Mouse (Mus musculus) brain, adult 2 months (tissue): ENCODE data around the gene Suds3.

Experiments used
- DNase-seq: peaks from one replicate; pipeline ENCODE4 v3.0.0; 2011; ENCODE audit warnings: low read depth, low spot score

Suds3 gene

DNA sequence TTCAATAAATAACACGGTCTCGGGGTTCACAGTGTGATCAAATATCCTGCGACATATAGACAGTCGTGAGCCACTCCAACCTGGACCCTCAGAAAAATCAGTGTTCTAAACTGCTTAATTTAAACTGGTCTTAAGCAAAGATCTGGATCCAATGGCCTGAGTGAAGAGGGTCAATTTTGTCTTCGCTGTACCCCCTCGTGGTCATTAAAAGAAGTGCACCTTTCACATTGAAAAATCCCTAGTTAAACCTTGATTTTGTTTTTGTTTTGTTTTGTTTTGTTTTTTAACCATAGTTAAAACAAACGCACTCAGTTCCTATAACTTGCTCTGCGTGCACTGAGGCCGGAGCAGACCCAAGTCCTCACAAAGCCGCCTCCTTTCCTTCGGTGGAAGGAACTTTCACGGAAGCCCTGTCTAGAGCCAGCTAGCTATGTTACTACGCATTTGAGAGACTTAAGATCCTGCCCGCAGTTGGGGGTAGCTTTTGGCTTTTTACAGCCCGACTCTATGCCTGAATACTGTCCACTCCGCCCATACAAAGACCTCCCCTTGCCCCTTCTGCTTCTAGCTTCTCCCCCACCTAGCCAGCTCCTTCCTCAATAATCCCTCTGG is 1.2 kb downstream of the Suds3 start:
- peak; percentile 60 for DNase-seq

DNA sequence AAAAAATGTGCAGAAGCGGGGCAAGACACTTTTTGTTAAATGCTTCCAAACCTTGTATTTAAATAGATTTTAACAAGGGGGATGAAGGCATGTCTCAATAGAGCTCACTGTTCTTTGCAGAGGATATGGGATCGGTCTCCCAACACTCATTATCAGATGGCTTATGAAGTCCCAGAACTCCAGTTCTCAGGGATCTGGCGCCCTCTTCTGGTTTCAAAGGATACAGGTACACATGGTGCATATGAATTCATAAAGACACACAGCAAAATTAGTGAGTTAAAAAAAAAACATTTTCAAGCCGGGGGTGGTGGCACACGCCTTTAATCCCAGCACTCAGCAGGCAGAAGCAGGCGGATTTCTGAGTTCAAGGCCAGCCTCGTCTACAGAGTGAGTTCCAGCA is 2.6 kb downstream of the Suds3 start:
- DNase-seq = no peak

DNA sequence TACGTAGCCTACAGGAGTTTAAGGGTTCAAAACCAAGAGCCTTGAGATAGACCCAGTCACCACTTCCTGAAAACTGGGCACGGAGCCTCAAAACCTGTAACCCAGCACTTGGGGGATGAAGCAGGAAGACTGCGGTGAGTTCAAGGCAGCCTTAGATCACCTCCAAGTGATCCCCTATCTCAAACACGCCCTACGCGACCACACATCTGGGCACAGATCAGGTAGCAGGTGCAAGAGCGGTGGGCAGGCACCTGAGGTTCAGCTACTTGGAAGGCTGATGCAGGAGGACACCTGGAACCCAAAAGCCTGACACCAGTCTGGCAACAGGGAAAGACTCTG is 4.2 kb downstream of the Suds3 start:
- no peak for DNase-seq

DNA sequence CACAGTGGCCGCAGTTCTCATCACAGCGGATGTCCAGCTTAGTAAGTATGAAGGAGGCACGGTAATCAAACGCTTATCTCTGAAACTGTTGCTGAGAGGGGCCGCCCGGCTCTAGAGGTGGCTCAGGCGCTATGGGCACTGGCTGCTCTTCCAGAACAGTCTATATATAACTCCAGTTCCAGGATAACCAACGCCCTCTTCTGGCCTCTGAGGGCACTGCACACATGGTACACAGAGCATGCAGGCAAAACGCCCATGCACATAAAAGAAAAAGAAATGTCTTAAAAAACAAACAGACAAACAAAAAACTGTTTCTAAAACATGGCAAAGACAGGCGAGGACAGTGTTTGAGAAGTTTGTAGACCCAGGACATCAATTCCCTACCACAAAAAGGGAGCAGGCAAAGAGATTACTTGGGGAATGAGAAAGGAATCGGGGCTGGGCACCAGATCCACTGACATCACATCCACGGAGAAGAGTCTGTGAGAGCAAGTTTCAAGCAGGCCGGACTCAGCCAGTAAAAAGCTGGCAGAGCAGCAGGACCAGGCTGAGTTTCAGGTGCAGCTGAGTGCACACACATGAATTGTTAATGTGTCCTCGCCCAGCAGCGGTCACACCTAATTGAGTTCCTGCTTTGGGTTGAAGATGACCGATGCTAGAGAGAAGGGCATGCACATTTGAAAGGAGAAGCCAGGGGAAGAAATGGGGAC is 4.7 kb downstream of the Suds3 start:
- DNase-seq = no peak

DNA sequence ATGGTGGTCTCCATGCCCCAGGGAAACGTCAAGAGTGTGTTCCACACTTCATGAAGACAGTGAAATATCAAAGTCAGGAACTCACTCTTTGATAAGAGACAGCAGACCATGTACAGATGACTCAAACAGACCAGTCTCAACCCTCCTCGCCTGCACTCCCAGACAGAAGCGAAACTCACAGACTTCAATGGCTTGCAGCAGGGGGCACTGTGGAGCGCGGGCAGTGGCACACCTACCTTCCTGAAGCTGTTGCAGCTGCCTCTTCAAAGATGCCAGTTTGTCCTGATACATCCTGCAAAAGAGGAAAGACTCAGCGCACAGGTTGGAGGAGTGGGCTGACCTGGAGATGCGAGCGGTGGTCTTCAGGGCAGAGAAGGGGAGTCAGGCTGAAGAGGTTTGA is 6.4 kb downstream of the Suds3 start:
- DNase-seq = no peak

DNA sequence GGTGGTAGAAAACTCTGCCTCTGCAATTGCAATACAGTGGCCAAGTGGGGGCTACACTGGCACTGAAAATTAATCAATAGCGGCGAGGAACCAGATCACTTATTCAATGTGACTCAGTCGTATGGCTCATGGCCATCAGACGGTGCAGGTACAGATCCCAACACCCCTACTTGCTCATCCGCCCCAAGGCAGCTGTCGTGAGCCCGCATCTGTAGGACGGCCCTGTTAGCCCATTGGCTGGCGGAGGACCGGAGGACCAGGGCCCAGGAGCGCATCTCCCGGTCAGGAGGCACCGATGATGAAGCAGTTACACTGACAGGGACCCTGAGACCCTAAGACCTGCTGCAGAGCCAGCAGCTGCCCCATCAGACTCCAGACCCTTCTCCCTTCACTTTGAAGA is 7.2 kb downstream of the Suds3 start:
- no peak for DNase-seq

DNA sequence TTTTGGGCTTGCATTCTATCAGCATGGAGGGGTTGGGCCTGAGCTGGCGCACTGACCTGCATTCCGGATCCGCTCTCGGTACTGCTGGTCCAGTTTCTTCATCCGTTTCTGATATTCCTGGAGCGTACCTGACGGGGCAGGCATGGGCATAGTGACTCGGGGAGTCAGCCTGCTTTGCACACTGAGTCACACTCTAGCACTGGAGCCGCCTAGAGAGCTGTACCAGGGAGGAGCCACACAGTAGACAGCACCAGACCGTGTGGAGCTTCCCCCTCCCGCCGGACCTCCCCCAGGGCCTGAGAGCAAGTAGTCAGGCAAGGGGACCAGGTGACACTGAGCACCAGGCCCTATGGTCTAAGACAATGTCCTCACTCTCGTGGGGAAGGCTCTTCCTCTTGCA is 7.6 kb downstream of the Suds3 start:
- no peak for DNase-seq

DNA sequence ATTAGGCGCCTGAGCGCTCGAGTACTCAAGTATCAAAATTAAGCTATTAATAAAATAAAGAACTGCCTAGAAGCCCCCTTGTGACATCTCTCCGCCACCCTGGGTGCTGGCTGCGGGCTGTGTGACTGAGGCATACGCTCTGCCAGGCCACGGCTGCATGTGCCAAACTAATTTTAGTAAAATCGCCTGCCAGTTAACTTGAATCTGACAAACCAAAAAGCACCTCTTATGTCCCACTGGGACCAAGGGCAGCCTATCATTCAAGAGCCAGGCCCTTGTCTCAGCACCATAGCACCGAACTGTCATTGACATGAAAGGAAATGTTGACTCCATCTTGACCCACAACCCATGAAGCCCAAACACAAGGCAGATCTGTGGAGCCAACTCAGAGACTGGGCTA is 10.2 kb downstream of the Suds3 start:
- DNase-seq = peak; percentile 47

DNA sequence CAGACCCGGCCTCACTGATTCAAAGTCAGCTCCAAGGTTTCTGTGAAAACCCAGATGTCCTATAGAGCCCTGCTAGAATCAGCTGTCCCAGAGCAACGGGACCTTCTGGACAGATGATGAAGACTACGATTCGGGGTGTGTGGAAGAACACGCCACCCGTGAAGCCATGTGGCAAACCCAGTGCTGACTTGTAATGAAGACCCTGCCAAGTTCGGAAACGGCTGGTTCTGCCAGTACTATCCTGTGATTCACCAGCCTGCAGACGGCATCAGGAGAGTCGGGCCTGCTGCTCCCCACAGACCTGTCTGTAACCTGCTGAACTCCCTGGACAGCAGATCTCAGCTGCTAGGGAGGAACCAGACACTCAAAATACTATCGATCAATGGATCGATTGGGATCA is 11.6 kb downstream of the Suds3 start:
- peak; percentile 30 for DNase-seq

DNA sequence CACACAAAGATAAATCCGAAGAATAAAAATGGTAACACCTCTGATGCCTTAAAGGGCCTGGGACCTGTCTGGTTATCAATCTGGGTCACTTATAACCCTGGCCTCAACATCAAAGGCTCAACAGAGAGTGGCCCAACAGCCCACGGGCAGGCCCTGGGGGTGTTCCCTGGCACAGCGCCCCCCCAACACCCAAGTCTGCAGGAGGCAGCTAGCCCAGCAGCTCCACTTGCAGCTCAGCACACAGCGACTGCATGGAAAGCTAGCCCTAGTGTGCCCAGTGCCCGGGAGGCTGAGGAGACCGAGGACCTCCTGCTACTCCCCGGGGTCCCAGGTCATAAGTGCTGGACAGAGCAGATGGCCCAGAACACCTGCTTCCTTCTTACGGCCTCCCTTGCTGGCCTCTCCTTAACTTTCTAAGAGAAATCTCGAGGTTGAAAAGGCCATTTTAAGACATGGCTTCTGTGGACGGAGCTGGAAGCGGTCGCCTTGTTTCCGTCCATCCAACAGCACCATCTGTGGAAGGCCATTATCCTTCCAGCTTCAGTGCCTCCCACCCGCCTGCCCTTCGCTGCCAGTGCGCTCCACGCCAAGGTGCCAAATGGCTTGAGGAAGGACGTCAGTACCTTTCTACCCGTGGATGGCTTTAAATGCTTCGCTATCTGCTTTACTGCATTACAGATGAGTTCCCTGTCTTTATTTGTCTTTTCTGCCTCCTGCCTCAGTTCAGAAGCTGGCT is 12.6 kb downstream of the Suds3 start:
- peak; percentile 82 for DNase-seq

DNA sequence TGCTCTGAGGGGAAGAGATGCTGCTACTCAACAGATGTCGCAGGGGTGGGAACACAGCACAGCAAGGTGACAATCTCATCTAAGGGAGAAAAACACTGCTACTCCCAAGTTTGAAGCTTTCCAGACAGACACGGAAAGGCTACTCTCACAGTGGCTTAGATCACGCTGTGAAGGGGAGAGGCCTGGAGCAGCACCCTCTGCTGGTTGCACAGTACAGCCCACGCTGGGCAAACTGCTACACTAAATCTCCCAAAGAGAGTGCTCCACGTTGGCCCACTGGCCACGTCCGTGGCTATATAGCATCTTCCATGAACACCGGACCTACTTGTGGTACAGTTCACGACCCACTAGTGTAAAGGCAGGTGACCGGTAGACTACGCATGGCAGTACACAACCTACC is 16.2 kb downstream of the Suds3 start:
- DNase-seq = peak; percentile 40

DNA sequence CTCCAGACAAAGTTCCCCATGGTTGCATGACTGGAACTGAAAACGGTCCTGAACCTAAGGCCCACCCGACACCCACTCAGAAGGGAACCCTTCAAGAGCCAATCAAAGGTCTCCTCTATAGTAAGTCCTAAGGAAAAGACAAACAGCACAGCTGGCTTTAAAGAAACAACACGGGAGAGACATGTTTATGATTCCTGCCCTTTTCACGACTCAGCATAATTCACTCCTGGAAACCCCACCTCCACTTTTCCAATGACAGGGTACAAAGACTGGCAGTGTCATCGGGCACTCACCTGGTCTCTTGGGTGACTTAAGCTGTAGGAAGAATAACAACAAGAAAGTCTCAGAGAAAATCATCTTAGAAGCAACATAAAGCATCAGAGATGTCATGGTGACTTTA is 16.9 kb downstream of the Suds3 start:
- DNase-seq = no peak

DNA sequence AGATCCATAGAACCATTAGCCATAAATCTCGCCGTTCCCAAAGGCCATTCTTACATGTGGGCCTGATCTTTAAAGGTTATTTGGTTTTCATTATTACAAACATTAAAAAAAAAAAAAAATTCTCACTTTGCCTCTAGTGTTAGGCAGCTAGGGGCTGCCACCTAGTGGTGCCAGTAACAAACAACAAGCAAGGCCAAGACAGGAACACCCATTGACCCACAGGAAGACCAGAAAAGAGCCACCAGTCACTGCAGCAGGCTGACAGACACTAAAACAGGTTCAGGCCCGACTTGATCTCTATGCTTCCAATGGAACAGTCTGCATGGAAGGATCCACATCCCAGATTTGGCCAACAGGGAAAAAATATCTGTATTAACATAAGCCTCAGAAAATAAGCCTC is 19.2 kb downstream of the Suds3 start:
- DNase-seq = peak; percentile 75

DNA sequence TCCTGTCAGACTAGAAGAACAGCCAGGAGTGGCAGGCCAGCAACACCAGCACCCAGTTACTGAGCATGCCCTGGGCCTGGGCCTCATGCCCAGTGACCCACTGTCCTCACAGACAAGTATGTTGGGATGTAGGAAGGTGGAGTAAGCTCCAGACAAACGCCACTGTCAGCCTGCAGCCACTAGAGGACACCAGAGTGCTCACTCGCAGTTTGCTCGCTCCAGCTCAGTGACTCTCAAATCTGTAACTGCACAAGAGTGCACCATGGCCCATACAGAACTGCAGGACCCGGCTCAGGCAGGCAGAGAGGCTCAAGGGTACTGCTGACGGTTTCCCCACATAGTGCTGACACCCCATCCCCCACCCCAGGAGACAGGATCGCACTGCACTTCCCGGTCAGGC is 21.5 kb downstream of the Suds3 start:
- peak; percentile 86 for DNase-seq

DNA sequence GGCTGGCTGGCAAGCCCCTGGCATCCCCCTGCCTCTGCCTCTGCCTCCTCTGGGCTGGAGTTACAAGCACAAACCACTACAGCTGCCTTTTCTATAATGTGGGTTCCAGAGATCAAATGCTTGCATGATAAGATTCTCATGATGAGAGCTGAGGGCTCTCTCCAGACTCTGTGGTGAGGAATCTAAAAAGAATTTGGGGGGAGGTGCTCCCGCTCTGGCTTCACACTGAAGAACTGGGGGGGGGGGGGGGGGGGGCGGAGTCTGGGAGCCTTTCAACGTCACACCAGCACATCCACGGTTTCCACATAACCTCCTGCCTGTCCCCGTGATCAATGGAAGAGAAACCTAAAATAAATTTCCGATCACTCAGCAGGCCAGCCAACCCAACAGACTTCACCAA is 26.1 kb downstream of the Suds3 start:
- no peak for DNase-seq

DNA sequence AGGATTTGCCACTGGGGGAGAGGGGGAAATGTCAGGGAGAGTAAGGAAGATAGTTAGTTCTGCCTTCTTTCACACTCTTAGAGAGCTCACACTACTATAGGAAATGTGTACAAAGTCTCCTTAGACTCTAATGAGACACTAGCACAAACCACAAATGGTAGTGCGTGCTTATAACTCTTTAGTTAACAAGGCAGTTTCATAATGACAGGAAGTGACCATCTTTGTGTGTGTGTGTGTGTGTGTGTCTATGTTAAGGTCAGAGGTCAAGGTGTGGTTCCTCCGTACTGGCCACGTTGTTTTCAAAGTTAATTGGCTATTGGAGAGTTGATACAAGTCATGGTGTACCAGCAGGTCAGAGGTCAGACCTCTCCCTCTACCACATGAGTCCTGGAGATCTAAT is 26.8 kb downstream of the Suds3 start:
- DNase-seq = no peak

DNA sequence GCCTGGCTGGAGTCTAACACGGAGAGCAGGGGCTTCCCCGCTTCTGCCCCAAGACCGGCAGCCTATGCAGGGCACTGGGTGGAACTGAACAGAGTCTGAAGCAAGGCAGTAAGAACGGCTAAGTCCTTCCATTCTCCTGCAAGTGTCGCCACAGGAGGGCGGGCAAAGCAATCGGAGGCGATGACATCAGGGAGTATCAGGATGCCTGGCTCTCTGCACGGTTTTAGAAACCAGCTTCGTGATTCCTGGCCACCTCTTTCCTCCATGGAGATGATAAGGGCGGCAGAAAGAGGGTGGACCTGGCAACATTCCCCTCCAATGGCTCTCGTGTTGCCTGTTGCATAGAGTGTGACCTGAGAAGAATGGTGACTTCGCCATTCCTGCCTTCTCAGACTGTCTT is 28.2 kb downstream of the Suds3 start:
- DNase-seq = peak; percentile 71

DNA sequence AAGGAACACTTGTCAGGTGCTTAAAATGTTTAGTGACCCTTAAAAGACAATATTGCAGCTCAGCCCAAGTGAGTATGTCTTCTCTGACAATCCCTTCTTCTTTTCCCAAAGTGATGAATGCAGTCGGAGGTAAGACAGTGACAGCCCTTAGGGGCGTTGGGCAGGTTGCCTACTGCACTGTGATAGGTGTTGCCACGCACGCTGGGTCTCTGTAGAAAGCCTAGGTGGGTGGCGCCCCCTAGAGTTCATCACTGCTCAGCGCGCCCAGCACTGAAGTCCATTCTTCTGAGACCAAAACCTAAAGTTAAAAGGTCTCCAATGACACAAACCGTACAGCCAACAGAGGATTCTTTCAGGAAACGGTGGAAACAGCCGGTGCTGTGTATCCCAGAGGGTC is 46.4 kb downstream of the Suds3 start:
- peak; percentile 89 for DNase-seq

DNA sequence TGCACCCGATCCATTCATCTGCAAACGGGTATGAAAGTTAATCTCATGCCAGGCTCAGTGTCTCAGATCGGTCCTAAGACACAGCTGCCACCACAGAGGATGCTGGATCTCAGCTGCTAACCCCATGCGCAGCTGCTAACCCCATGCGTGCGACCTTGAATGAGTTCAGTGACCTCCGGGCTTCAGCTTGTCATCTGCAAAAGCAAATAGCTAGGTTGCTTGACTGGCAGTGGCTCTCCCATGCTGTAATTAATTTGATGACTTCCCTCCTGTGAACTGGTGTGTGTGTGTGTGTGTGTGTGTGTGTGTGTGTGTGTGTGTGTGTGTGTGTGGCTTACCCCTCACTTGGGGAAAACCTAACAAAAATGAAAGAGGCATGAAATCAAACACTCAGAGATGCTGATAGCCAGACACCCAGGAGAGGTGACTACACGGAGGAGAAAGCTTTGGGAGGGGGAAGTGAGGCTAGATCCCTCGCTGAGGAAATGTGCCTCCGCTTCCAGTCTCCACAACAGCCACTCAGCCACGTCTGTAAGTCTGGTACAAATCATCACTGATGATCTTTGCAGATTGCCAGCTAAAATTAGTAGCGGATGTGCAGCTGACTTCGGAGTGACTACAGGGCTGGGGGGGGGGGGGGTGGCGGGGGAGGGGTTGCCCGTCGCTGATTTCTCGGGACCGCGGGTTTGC is 47.0 kb downstream of the Suds3 start:
- peak; percentile 74 for DNase-seq

DNA sequence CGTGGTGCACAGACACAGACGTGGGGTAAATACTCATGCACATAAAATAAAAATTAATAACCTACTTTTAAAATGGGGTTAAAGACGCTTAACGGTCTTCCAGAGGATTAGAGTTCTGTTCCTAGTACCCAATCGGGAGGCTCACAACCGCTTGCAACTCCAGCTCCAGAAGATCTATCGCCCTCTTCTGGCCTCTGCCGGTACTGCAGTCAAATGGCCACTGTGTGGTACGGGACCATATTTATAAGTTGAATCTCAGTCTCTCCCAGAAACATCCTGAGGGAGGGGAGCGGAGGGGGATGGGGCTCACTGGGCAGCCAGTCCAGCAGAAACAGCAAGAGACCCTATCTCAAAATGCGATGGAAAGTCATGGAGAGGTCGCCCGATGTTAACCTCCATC is 47.7 kb downstream of the Suds3 start:
- DNase-seq = no peak

DNA sequence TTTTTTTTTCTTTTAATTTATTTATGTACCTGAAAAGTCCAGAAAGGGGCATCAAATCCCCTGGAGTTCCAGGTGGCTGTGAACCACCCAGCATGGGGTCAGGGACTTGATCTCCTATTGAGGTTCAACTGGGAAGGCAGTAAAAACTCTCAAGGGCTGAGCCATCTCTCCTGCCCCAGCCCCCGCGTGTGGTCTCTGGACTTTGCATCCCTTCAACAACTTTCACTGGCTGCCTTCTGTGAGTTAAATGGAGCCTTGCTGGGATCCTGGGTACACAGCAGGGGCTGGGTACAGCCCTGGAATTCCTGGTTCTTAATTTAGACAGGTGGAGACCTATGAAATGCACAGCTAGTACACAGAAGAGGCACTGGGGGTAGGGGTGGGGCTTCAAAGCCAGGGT is 54.7 kb downstream of the Suds3 start:
- no peak for DNase-seq

DNA sequence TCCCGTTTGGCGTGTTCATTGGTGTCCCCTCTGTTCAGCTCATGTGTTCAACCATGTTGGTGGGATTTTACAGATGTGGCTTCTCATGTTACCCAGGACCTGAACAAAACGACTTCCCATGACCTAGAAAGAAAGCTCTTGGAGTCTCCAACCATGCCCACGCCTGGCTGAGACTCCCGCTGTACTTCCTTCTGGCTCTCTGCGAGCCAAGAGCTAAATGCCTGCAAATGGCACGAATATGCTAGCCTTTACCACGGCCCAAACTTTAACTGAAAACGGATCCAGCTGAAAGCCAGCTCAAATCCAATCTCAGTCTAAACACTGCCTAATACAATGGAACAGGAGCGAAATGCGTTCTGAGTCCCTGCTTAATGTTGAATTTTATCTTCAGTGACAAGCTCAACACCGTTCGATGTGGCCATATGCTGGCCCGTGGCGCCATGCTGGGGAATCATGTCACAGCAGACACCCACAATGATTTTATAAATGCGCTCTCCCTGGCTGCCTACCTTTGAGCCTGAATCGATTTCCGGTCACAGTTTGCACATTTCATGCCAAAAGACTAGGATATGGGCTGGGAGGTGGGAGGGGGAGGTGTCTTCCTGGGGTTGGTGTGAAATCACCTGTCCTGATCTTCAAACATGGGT is 55.3 kb downstream of the Suds3 start:
- peak; percentile 93 for DNase-seq
